Mouse (Mus musculus) yolk sac, embryonic 10.5 days (tissue): ENCODE results near the gene Olfr1053.
"Not testable (repeated sequence)": the region's sequence is repeated elsewhere in the genome, so short reads cannot be mapped to it uniquely, and the experiment has no call there.

ENCODE experiments used
- DNase-seq: peaks from one replicate; pipeline ENCODE4 v3.0.0-alpha.2; 2017; ENCODE audit warnings: low spot score

Gene Olfr1053

DNA sequence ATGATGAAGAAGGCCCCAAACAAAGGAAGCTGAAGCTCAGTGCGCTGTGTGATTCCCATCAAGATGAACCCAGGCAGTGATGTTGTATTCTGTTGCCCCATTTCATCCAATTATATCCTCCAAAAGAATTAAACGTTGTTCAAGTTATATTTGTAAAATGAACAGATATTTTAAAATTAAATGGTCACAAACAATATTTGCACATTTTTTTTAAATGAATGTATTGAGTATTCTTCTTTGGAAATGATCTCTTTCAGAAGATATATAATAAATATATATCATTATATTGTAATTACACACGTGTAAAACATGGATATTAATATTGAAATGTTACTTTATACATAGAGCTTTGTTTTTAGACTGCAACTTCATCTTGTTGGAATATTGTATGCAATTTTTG, at the start of gene Olfr1053:
TSS of gene Olfr1053 (minus strand) at position 101 of the 400 bp plus-strand sequence.
- no peak for DNase-seq

DNA sequence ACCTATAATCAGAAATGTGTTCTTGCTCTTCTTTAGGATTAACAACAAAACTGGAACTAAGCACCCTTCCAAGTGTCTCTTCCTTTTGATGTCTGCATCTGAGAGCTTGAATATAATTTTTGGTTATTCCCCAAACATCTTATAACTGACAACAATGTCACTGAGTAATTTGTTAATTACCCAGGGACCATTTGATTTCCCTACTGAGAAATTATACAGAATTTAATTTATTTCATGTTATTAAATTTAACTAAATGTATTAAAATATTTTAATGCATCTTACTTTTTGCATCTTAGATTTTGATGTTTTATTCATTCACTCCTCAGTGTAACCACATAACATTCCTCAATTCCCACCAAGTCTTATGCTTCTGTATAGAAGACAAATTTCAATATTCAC, 47.3 kb upstream of the Olfr1053 start, which contains the start of gene Olfr1056:
TSS of gene Olfr1056 (minus strand) at position 101 of the 400 bp plus-strand sequence.
- DNase-seq: no peak

- not testable (repeated sequence) for DNase-seq
These were observed 36.7 kb upstream of the Olfr1053 start for GRCm38 (mm10) chr2:86351751-86352150.

- DNase-seq: no peak
These were observed 35.1 kb upstream of the Olfr1053 start, which contains the start of gene Olfr1055 for GRCm38 (mm10) chr2:86350184-86350583. Olfr1055 (minus strand) TSS chr2:86350284.

- no peak for DNase-seq
These were observed 20.2 kb upstream of the Olfr1053 start, which contains the start of gene Olfr1054 for GRCm38 (mm10) chr2:86335333-86335732. Olfr1054 (minus strand) TSS chr2:86335433.

GRCm38 (mm10) chr2:86292155-86292554, 22.9 kb downstream of the Olfr1053 start, which contains the start of gene Olfr1052:
Olfr1052 (plus strand) TSS chr2:86292455.
- DNase-seq: no peak

DNA sequence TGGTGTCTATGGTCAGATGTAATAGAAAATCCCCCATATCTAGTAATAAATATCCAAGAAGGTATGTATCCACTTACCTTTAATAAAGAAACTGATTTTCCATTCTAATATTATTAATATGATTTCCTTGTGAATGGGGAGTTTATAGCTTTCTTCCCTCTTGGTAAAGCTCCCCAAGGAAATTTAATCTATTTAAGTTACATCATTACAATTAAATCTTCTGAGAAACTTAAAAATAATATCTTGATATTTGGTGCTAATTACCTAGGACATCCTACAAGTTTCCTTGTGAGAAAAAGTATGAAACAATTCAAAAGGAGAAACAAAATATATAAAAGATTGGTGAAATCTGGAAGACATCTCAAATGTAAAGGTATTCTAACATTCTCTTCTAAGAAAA, 36.1 kb downstream of the Olfr1053 start, which contains the start of gene Olfr1051:
TSS of gene Olfr1051 (minus strand) at position 101 of the 400 bp plus-strand sequence.
- DNase-seq: not testable (repeated sequence)
